Mouse (Mus musculus): Measurements from ENCODE around the gene Zfyve28. TPM values are rescaled to one million over a fixed set of nuclear protein-coding genes. Genes with fewer than 3 reads are reported as not detected.
A peak's percentile ranks its signal among the peaks of the same experiment; 100 is the strongest.

Zfyve28 gene
- polyA plus RNA-seq, 1 experiment from 2014 or later: 0.29 TPM

- Histone ChIP-seq H3K27me3 (ENCODE audit: control insufficient read depth, insufficient read depth, low read length) (no peaks in the 10 kb centered on the region), H3K4me2 (replicated peaks; ENCODE audit: low read depth) (no peak overlapping the region), H3K9ac (ENCODE audit: low read length) (no peak overlapping the region), H3K27ac (replicated peaks) (no peak overlapping the region), H3K36me3 (ENCODE audit: control insufficient read depth, insufficient read depth, low read length) (no peaks in the 10 kb centered on the region), H3K4me1 (replicated peaks; ENCODE audit: control insufficient read depth, insufficient read depth) (no peaks in the 10 kb centered on the region), H3K4me3 (ENCODE audit: low read depth, low read length) (no peak overlapping the region), H3K9me3 (ENCODE audit: control insufficient read depth, low read length) (no peaks in the 10 kb centered on the region)
- WGBS: 67% methylated on average over 7 of the region's 7 CpGs
- TF ChIP-seq CTCF (IDR thresholded peaks at IDR 0.05; ENCODE audit: low read depth) (no peak), EP300 (optimal IDR thresholded peaks at IDR 0.05) (no peak)
- no peak for ATAC-seq (ENCODE audit: low FRiP score, low TSS enrichment)
- DNase-seq (ENCODE audit: low spot score): no peak
Observed at GRCm38 (mm10) chr5:34276191-34276590, 12.1 kb downstream of the Zfyve28 start.

GRCm38 (mm10) chr5:34274676-34275293, 13.5 kb downstream of the Zfyve28 start:
- Histone ChIP-seq H3K4me3 (ENCODE audit: low read depth, low read length) (no peak overlapping the region), H3K36me3 (ENCODE audit: control insufficient read depth, insufficient read depth, low read length) (no peaks in the 10 kb centered on the region), H3K4me2 (replicated peaks; ENCODE audit: low read depth) (no peak overlapping the region), H3K27me3 (ENCODE audit: control insufficient read depth, insufficient read depth, low read length) (no peaks in the 10 kb centered on the region), H3K9ac (ENCODE audit: low read length) (no peak overlapping the region), H3K27ac (replicated peaks) (no peak overlapping the region), H3K9me3 (ENCODE audit: control insufficient read depth, low read length) (no peaks in the 10 kb centered on the region), H3K4me1 (replicated peaks; ENCODE audit: control insufficient read depth, insufficient read depth) (no peaks in the 10 kb centered on the region)
- no peak for DNase-seq (ENCODE audit: low spot score)
- TF ChIP-seq EP300 (optimal IDR thresholded peaks at IDR 0.05) (no peak), CTCF (IDR thresholded peaks at IDR 0.05; ENCODE audit: low read depth) (no peak)
- 79% methylated on average over 10 of the region's 10 CpGs for whole genome bisulfite sequencing
- no peak for ATAC-seq (ENCODE audit: low FRiP score, low TSS enrichment)

GRCm38 (mm10) chr5:34274268-34274667, 14.0 kb downstream of the Zfyve28 start:
- no peaks in the 10 kb centered on the region for H3K27me3 ChIP-seq (ENCODE audit: control insufficient read depth, insufficient read depth, low read length)
- H3K4me2 ChIP-seq (replicated peaks; ENCODE audit: low read depth): no peak overlapping the region
- DNase-seq (ENCODE audit: low spot score) (no peak), ATAC-seq (ENCODE audit: low FRiP score, low TSS enrichment) (no peak)
- WGBS: 78% methylated on average over 3 of the region's 3 CpGs
- H3K9ac ChIP-seq (ENCODE audit: low read length): no peak overlapping the region
- TF ChIP-seq EP300 (optimal IDR thresholded peaks at IDR 0.05) (no peak), CTCF (IDR thresholded peaks at IDR 0.05; ENCODE audit: low read depth) (no peak)
- H3K36me3 ChIP-seq (ENCODE audit: control insufficient read depth, insufficient read depth, low read length): no peaks in the 10 kb centered on the region
- H3K4me1 ChIP-seq (replicated peaks; ENCODE audit: control insufficient read depth, insufficient read depth): no peaks in the 10 kb centered on the region
- H3K4me3 ChIP-seq (ENCODE audit: low read depth, low read length): no peak overlapping the region
- H3K27ac ChIP-seq (replicated peaks): no peak overlapping the region
- H3K9me3 ChIP-seq (ENCODE audit: control insufficient read depth, low read length): no peaks in the 10 kb centered on the region

- ATAC-seq (ENCODE audit: low FRiP score, low TSS enrichment) (no peak), DNase-seq (ENCODE audit: low spot score) (no peak)
- WGBS: 70% methylated on average over 5 of the region's 5 CpGs
- H3K4me2 ChIP-seq (replicated peaks; ENCODE audit: low read depth): no peak overlapping the region
- H3K4me3 ChIP-seq (ENCODE audit: low read depth, low read length): no peak overlapping the region
- no peak overlapping the region for H3K9ac ChIP-seq (ENCODE audit: low read length)
- H3K9me3 ChIP-seq (ENCODE audit: control insufficient read depth, low read length): no peaks in the 10 kb centered on the region
- no peaks in the 10 kb centered on the region for H3K36me3 ChIP-seq (ENCODE audit: control insufficient read depth, insufficient read depth, low read length)
- no peak for TF ChIP-seq CTCF (IDR thresholded peaks at IDR 0.05; ENCODE audit: low read depth)
- TF ChIP-seq EP300 (optimal IDR thresholded peaks at IDR 0.05): no peak
- no peaks in the 10 kb centered on the region for H3K4me1 ChIP-seq (replicated peaks; ENCODE audit: control insufficient read depth, insufficient read depth)
- H3K27me3 ChIP-seq (ENCODE audit: control insufficient read depth, insufficient read depth, low read length): no peaks in the 10 kb centered on the region
- H3K27ac ChIP-seq (replicated peaks): no peak overlapping the region
Observed at GRCm38 (mm10) chr5:34273251-34273681, 15.0 kb downstream of the Zfyve28 start.

GRCm38 (mm10) chr5:34271743-34272142, 16.5 kb downstream of the Zfyve28 start:
- peak; percentile 71 for TF ChIP-seq CTCF (IDR thresholded peaks at IDR 0.05; ENCODE audit: low read depth)
- TF ChIP-seq EP300 (optimal IDR thresholded peaks at IDR 0.05): no peak
- WGBS: 24% methylated on average over 4 of the region's 4 CpGs
- ATAC-seq (ENCODE audit: low FRiP score, low TSS enrichment): no peak
- H3K9ac ChIP-seq (ENCODE audit: low read length): no peak overlapping the region
- no peak overlapping the region for H3K27ac ChIP-seq (replicated peaks)
- no peak overlapping the region for H3K4me2 ChIP-seq (replicated peaks; ENCODE audit: low read depth)
- H3K4me3 ChIP-seq (ENCODE audit: low read depth, low read length): no peak overlapping the region
- DNase-seq (ENCODE audit: low spot score): peak; percentile 53
- H3K36me3 ChIP-seq (ENCODE audit: control insufficient read depth, insufficient read depth, low read length): no peaks in the 10 kb centered on the region
- H3K9me3 ChIP-seq (ENCODE audit: control insufficient read depth, low read length): no peaks in the 10 kb centered on the region
- no peaks in the 10 kb centered on the region for H3K27me3 ChIP-seq (ENCODE audit: control insufficient read depth, insufficient read depth, low read length)
- H3K4me1 ChIP-seq (replicated peaks; ENCODE audit: control insufficient read depth, insufficient read depth): no peaks in the 10 kb centered on the region; the same call in 1 of the 2 replicates

- 62% methylated on average over 12 of the region's 12 CpGs for WGBS
- ATAC-seq (ENCODE audit: low FRiP score, low TSS enrichment) (no peak), DNase-seq (ENCODE audit: low spot score) (no peak)
- H3K4me2 ChIP-seq (replicated peaks; ENCODE audit: low read depth): no peak overlapping the region
- no peak overlapping the region for H3K4me3 ChIP-seq (ENCODE audit: low read depth, low read length)
- H3K27me3 ChIP-seq (ENCODE audit: control insufficient read depth, insufficient read depth, low read length): no peaks in the 10 kb centered on the region
- H3K9me3 ChIP-seq (ENCODE audit: control insufficient read depth, low read length): no peaks in the 10 kb centered on the region
- no peaks in the 10 kb centered on the region for H3K36me3 ChIP-seq (ENCODE audit: control insufficient read depth, insufficient read depth, low read length)
- H3K9ac ChIP-seq (ENCODE audit: low read length): no peak overlapping the region
- H3K27ac ChIP-seq (replicated peaks): no peak overlapping the region
- H3K4me1 ChIP-seq (replicated peaks; ENCODE audit: control insufficient read depth, insufficient read depth): no peaks in the 10 kb centered on the region; the same call in 1 of the 2 replicates
- TF ChIP-seq CTCF (IDR thresholded peaks at IDR 0.05; ENCODE audit: low read depth) (no peak), EP300 (optimal IDR thresholded peaks at IDR 0.05) (no peak)
Observed at GRCm38 (mm10) chr5:34269921-34270465, 18.3 kb downstream of the Zfyve28 start.
